Mouse (Mus musculus): ENCODE data around the gene Rnase12.

- TF ChIP-seq POLR2A (IDR thresholded peaks at IDR 0.05; ENCODE audit: control insufficient read depth, low read depth, low read length) (no peak), CTCF (IDR thresholded peaks at IDR 0.05; ENCODE audit: control insufficient read depth, insufficient read depth, insufficient replicate concordance, low read depth, low read length) (no peak)
Measured at GRCm38 (mm10) chr14:51009572-51009971, 47.9 kb downstream of the Rnase12 start.
